Mouse (Mus musculus) ovary, adult 18-20 months (tissue): ENCODE measurements around the gene Zfp966.
"Not testable (repeated sequence)": the region's sequence is repeated elsewhere in the genome, so short reads cannot be mapped to it uniquely, and the experiment has no call there.

Experiments used
- DNase-seq: peaks from one replicate; pipeline ENCODE4 v3.0.0; 2022; ENCODE audit warnings: low spot score, mixed read lengths

Zfp966 gene

GRCm38 (mm10) chr2:175931000-175931399 is at the start of gene Zfp966:
Gene Zfp966 (minus strand): TSS chr2:175931100.
- not testable (repeated sequence) for DNase-seq

DNA sequence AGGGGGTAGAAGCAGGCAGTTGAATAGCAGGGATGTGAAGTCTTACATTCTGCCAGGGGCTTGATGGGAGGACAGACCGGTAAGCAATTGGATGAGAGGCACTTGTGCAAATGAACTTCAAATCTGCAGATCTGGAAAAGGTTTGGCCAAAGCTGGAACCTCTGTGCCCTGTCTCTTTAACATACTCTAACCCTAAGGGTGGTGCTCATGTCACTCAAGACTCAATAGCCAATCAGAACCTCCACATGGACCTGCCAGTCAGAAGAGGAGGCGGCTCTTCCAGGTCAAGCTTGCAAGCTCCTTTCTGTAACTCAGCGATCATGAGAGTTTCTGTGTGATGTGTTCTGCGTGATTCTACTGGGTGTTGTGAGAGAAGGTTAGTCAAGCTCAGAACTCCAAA is 34.1 kb upstream of the Zfp966 start, which contains the start of gene Gm2026:
TSS of gene Gm2026 (plus strand) at position 301 of the 400 bp plus-strand sequence.
- DNase-seq = not testable (repeated sequence)

DNA sequence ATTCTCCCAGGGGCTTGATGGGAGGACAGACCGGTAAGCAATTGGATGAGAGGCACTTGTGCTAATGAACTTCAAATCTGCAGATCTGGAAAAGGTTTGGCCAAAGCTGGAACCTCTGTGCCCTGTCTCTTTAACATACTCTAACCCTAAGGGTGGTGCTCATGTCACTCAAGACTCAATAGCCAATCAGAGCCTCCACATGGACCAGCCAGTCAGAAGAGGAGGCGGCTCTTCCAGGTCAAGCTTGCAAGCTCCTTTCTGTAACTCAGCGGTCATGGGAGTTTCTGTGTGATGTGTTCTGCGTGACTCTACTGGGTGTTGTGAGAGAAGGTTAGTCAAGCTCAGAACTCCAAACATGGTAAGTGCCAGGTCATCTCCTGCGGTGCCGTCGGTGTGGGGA is 61.9 kb downstream of the Zfp966 start, which contains the start of gene Gm6710:
TSS of gene Gm6710 (plus strand) at position 196 of the 400 bp plus-strand sequence.
- DNase-seq = not testable (repeated sequence)
